Mouse (Mus musculus): ENCODE results near the gene Zzef1.
A peak's percentile ranks its signal among the peaks of the same experiment; 100 is the strongest.

GRCm38 (mm10) chr11:72955339-72955974 lies 159.4 kb downstream of the Zzef1 start:
- TF ChIP-seq CTCF (IDR thresholded peaks at IDR 0.05; ENCODE audit: low read depth) (no peak), EP300 (IDR thresholded peaks at IDR 0.05; ENCODE audit: low read depth) (peak; percentile 61; the same call in 1 of the 2 replicates)
